Mouse (Mus musculus) lung, postnatal 0 days (tissue): Measurements from ENCODE around the gene Far1. TPM values are rescaled to one million over a fixed set of nuclear protein-coding genes. Genes with fewer than 3 reads are reported as not detected.

ENCODE experiments used
- ATAC-seq: fragments of 200-750 bp; cut with Nextera tagmentation; 2 replicates; pipeline ENCODE4 v1.8.0; 2017; ENCODE audit warnings: moderate library complexity
- DNase-seq: peaks from one replicate; pipeline ENCODE4 v3.0.0-alpha.2; 2016; ENCODE audit warnings: low spot score
- H3K27ac ChIP-seq: fragments of 300-500 bp; sonication (generic); 2 replicates; pipeline ENCODE4 v1.5.1; 2014; ENCODE audit warnings: antibody characterized with exemption, mild to moderate bottlenecking, low read length, mixed read lengths
- H3K27me3 ChIP-seq: fragments of 300-500 bp; sonication (generic); replicated peaks from 2 replicates; pipeline ENCODE4 v1.6.1; 2014; ENCODE audit warnings: low read length, mixed read lengths; ENCODE audit not compliant: insufficient read depth
- H3K36me3 ChIP-seq: fragments of 300-500 bp; sonication (generic); 2 replicates; pipeline ENCODE4 v1.6.1; 2014; ENCODE audit warnings: low read length, mixed read lengths; ENCODE audit not compliant: insufficient read depth
- H3K4me1 ChIP-seq: fragments of 300-500 bp; sonication (generic); 2 replicates; pipeline ENCODE4 v1.6.1; 2014; ENCODE audit warnings: antibody characterized with exemption, low read depth, low read length, mixed read lengths; ENCODE audit not compliant: insufficient read depth
- H3K4me2 ChIP-seq: fragments of 300-500 bp; sonication (generic); replicated peaks from 2 replicates; pipeline ENCODE4 v1.6.1; 2014; ENCODE audit warnings: low read depth, mild to moderate bottlenecking, low read length, moderate library complexity, mixed read lengths
- H3K4me3 ChIP-seq: fragments of 300-500 bp; sonication (generic); 2 replicates; pipeline ENCODE4 v1.5.1; 2014; ENCODE audit warnings: low read depth, low read length
- H3K9ac ChIP-seq: fragments of 300-500 bp; sonication (generic); replicated peaks from 2 replicates; pipeline ENCODE4 v1.6.1; 2014; ENCODE audit warnings: low read depth, mild to moderate bottlenecking
- H3K9me3 ChIP-seq: fragments of 300-500 bp; sonication (generic); 2 replicates; pipeline ENCODE4 v1.6.1; 2016; ENCODE audit warnings: low read length, mixed read lengths
- CTCF ChIP-seq: IDR thresholded peaks from 2 replicates; pipeline ENCODE4 v1.5.1; 2016; ENCODE audit warnings: antibody characterized with exemption, mild to moderate bottlenecking
- EP300 ChIP-seq: IDR thresholded peaks from 2 replicates; pipeline ENCODE4 v1.6.1; 2016; ENCODE audit warnings: antibody characterized with exemption, mild to moderate bottlenecking, control low read depth
- WGBS: fragments of 180-500 bp; shearing (Covaris S2); extraction: QIAGEN DNeasy Blood & Tissue Kit; methylation state at CpG from one replicate; pipeline ENCODE4 v1.1.7; 2014; 5-methylcytosine and 5-hydroxymethylcytosine counted together
- polyA plus RNA-seq: library from polyadenylated mRNA; unstranded; fragments of >200 nt; fragmentation: Nextera tagmentation; extraction: Ambion mirVana; gene quantifications from 2 replicates; pipeline ENCODE4 v1.2.1, GENCODE M21; 2015

Gene Far1
- polyA plus RNA-seq, 1 experiment from 2014 or later = 39.9 TPM

GRCm38 (mm10) chr7:113582111-113582510 is 68.5 kb downstream of the Far1 start:
- Histone ChIP-seq H3K9ac (no peak overlapping the region), H3K27me3 (no peaks in the 10 kb centered on the region), H3K4me3 (no peak overlapping the region), H3K36me3 (no peaks in the 10 kb centered on the region), H3K9me3 (no peaks in the 10 kb centered on the region), H3K4me1 (no peaks in the 10 kb centered on the region), H3K27ac (no peak overlapping the region), H3K4me2 (no peak overlapping the region)
- no peak for DNase-seq
- TF ChIP-seq EP300 = no peak
- TF ChIP-seq CTCF = no peak
- 84% methylated on average over 2 of the region's 2 CpGs for WGBS
- ATAC-seq = no peak

GRCm38 (mm10) chr7:113589211-113589610 is 75.6 kb downstream of the Far1 start:
- H3K4me3 ChIP-seq = no peak overlapping the region
- H3K27me3 ChIP-seq = no peaks in the 10 kb centered on the region
- H3K4me1 ChIP-seq = no peaks in the 10 kb centered on the region
- DNase-seq (no peak), ATAC-seq (no peak)
- H3K36me3 ChIP-seq = no peaks in the 10 kb centered on the region
- H3K9me3 ChIP-seq = no peaks in the 10 kb centered on the region
- H3K9ac ChIP-seq = no peak overlapping the region
- 86% methylated on average over 2 of the region's 2 CpGs for WGBS
- H3K27ac ChIP-seq = no peak overlapping the region
- H3K4me2 ChIP-seq = no peak overlapping the region
- no peak for TF ChIP-seq CTCF
- TF ChIP-seq EP300 = no peak

- TF ChIP-seq EP300 (no peak), CTCF (no peak)
- Histone ChIP-seq H3K27ac (no peak overlapping the region), H3K9ac (no peak overlapping the region), H3K27me3 (no peaks in the 10 kb centered on the region), H3K9me3 (no peaks in the 10 kb centered on the region), H3K4me2 (no peak overlapping the region), H3K4me1 (no peaks in the 10 kb centered on the region), H3K36me3 (no peaks in the 10 kb centered on the region), H3K4me3 (no peak overlapping the region)
- 39% methylated on average over 1 of the region's 1 CpGs for WGBS
- DNase-seq (no peak), ATAC-seq (no peak)
These were observed 76.7 kb downstream of the Far1 start for GRCm38 (mm10) chr7:113590330-113590729.

- Histone ChIP-seq H3K27ac (no peak overlapping the region), H3K4me2 (no peak overlapping the region), H3K9me3 (no peaks in the 10 kb centered on the region), H3K27me3 (no peaks in the 10 kb centered on the region), H3K36me3 (no peaks in the 10 kb centered on the region), H3K4me1 (no peaks in the 10 kb centered on the region), H3K9ac (no peak overlapping the region), H3K4me3 (no peak overlapping the region)
- DNase-seq (peak; percentile 60), ATAC-seq (peak; percentile 51)
- TF ChIP-seq CTCF (no peak), EP300 (no peak)
- 50% methylated on average over 1 of the region's 1 CpGs for WGBS
These were observed 77.5 kb downstream of the Far1 start for GRCm38 (mm10) chr7:113591084-113591483.

GRCm38 (mm10) chr7:113591557-113592354 is 78.1 kb downstream of the Far1 start:
- no peak for DNase-seq
- no peaks in the 10 kb centered on the region for H3K36me3 ChIP-seq

GRCm38 (mm10) chr7:113592696-113593095 is 79.1 kb downstream of the Far1 start:
- Histone ChIP-seq H3K27me3 (no peaks in the 10 kb centered on the region), H3K4me2 (no peak overlapping the region), H3K9ac (no peak overlapping the region), H3K9me3 (no peaks in the 10 kb centered on the region), H3K27ac (no peak overlapping the region), H3K36me3 (no peaks in the 10 kb centered on the region), H3K4me3 (no peak overlapping the region), H3K4me1 (no peaks in the 10 kb centered on the region)
- ATAC-seq (no peak), DNase-seq (no peak)
- 90% methylated on average over 9 of the region's 9 CpGs for whole genome bisulfite sequencing
- no peak for TF ChIP-seq EP300

More at GRCm38 (mm10) chr7:113591557-113592354, 78.1 kb downstream of the Far1 start:
- 58% methylated on average over 9 of the region's 9 CpGs for WGBS
- H3K4me2 ChIP-seq = no peak overlapping the region
- H3K9ac ChIP-seq = no peak overlapping the region
- no peaks in the 10 kb centered on the region for H3K27me3 ChIP-seq
- H3K9me3 ChIP-seq = no peaks in the 10 kb centered on the region
- H3K4me1 ChIP-seq = no peaks in the 10 kb centered on the region
- no peak for ATAC-seq
- H3K4me3 ChIP-seq = no peak overlapping the region
- TF ChIP-seq EP300 = no peak
- TF ChIP-seq CTCF = no peak
- H3K27ac ChIP-seq = no peak overlapping the region
